Mouse (Mus musculus) CH12.LX (cell line): ENCODE results near the gene Rps6ka1. TPM values are rescaled to one million over a fixed set of nuclear protein-coding genes. Genes with fewer than 3 reads are reported as not detected.

Experiments used
- DNase-seq: peaks from one replicate; pipeline ENCODE4 v3.0.0-alpha.2; 2013; ENCODE audit errors: extremely low read depth
- H3K27ac ChIP-seq: 2 replicates; pipeline ENCODE4 v1.5.1; 2012; ENCODE audit warnings: low read depth, mild to moderate bottlenecking, control low read depth, moderate library complexity; ENCODE audit not compliant: insufficient read depth
- H3K27me3 ChIP-seq: replicated peaks from 2 replicates; pipeline ENCODE3; 2012; ENCODE audit warnings: inconsistent platforms
- H3K36me3 ChIP-seq, 2 experiments: replicated peaks in 1 of 2; 2 replicates each; pipeline versions ENCODE3 to v1.6.1; 2012; ENCODE audit warnings: inconsistent platforms in 1 of 2, low read length in 1 of 2, mild to moderate bottlenecking in 1 of 2, mixed read lengths in 1 of 2, moderate library complexity in 1 of 2; ENCODE audit not compliant: control insufficient read depth in 1 of 2, insufficient read depth in 1 of 2
- H3K4me1 ChIP-seq, 2 experiments: 2 replicates each; pipeline ENCODE4 v1.6.1; 2012; ENCODE audit warnings: inconsistent platforms in 1 of 2, moderate library complexity in 1 of 2; ENCODE audit not compliant: insufficient read depth in 2 of 2, control insufficient read depth in 1 of 2
- H3K4me2 ChIP-seq: 2 replicates; pipeline ENCODE4 v1.6.1; 2012; ENCODE audit warnings: low read depth, mild to moderate bottlenecking, control low read depth; ENCODE audit not compliant: poor library complexity, insufficient read depth, severe bottlenecking
- H3K4me3 ChIP-seq, 3 experiments: fragments of 150-350 bp in 1 of 3; sonication (generic) in 1 of 3; replicated peaks in 1 of 3; 2 replicates each; pipeline versions ENCODE3 to v1.5.1; 2011 to 2012; ENCODE audit warnings: low read depth in 2 of 3, low read length in 2 of 3, mild to moderate bottlenecking in 2 of 3, moderate library complexity in 2 of 3, control low read depth in 1 of 3, improper control_type of control experiment in 1 of 3, inconsistent platforms in 1 of 3, mixed read lengths in 1 of 3; ENCODE audit not compliant: poor library complexity in 1 of 3
- H3K79me2 ChIP-seq: replicated peaks from 2 replicates; pipeline ENCODE4 v1.6.1; 2012; ENCODE audit warnings: mild to moderate bottlenecking, moderate library complexity; ENCODE audit not compliant: control insufficient read depth, poor library complexity, insufficient read depth, severe bottlenecking; ENCODE audit errors: extremely low read depth
- H3K9ac ChIP-seq: 2 replicates; pipeline ENCODE4 v1.6.1; 2012; ENCODE audit warnings: low read depth, mild to moderate bottlenecking, control low read depth, moderate library complexity; ENCODE audit not compliant: insufficient read depth
- H3K9me3 ChIP-seq: replicated peaks from 2 replicates; pipeline ENCODE3; 2012; ENCODE audit warnings: low read length, inconsistent platforms, mixed read lengths
- BHLHE40 ChIP-seq: IDR thresholded peaks from 2 replicates; pipeline ENCODE4 v1.6.1; 2011; ENCODE audit warnings: mild to moderate bottlenecking, low read depth, low read length, improper control_type of control experiment
- CHD1 ChIP-seq: IDR thresholded peaks from 2 replicates; pipeline ENCODE4 v1.6.1; 2012; ENCODE audit warnings: low read depth, low read length, improper control_type of control experiment, inconsistent platforms
- CHD2 ChIP-seq: IDR thresholded peaks from 2 replicates; pipeline ENCODE4 v1.6.1; 2011; ENCODE audit warnings: low read length, improper control_type of control experiment
- CTCF ChIP-seq, 2 experiments: IDR thresholded peaks in 1 of 2; conservative IDR thresholded peaks in 1 of 2; 2 replicates each; pipeline ENCODE4 v1.5.1; 2011 to 2012; ENCODE audit warnings: low read depth in 2 of 2, low read length in 2 of 2, improper control_type of control experiment in 1 of 2, inconsistent platforms in 1 of 2, mild to moderate bottlenecking in 1 of 2, moderate library complexity in 1 of 2
- E2F4 ChIP-seq: IDR thresholded peaks from 2 replicates; pipeline ENCODE4 v1.6.1; 2011; ENCODE audit warnings: low read depth, low read length, improper control_type of control experiment; ENCODE audit not compliant: insufficient replicate concordance
- ELF1 ChIP-seq: IDR thresholded peaks from 2 replicates; pipeline ENCODE4 v1.6.1; 2014; ENCODE audit warnings: low read depth, mild to moderate bottlenecking, inconsistent platforms, low read length, improper control_type of control experiment
- EP300 ChIP-seq: IDR thresholded peaks from 2 replicates; pipeline ENCODE4 v1.6.1; 2011; ENCODE audit warnings: low read length, improper control_type of control experiment
- GABPA ChIP-seq: IDR thresholded peaks from 2 replicates; pipeline ENCODE4 v1.6.1; 2012; ENCODE audit warnings: low read depth, low read length, improper control_type of control experiment, inconsistent platforms; ENCODE audit not compliant: insufficient replicate concordance
- HCFC1 ChIP-seq: IDR thresholded peaks from 2 replicates; pipeline ENCODE4 v1.6.1; 2012; ENCODE audit warnings: low read depth, mild to moderate bottlenecking, inconsistent platforms, low read length, improper control_type of control experiment
- IRF4 ChIP-seq: IDR thresholded peaks from 2 replicates; pipeline ENCODE4 v1.6.1; 2014; ENCODE audit warnings: low read depth, mild to moderate bottlenecking, inconsistent platforms, low read length, improper control_type of control experiment
- JUN ChIP-seq: IDR thresholded peaks from 2 replicates; pipeline ENCODE4 v1.6.1; 2011; ENCODE audit warnings: low read depth, mild to moderate bottlenecking, low read length, improper control_type of control experiment, moderate library complexity; ENCODE audit not compliant: insufficient read depth
- JUND ChIP-seq: conservative IDR thresholded peaks from 2 replicates; pipeline ENCODE4 v1.6.1; 2011; ENCODE audit warnings: low read depth, low read length, improper control_type of control experiment
- KAT2A ChIP-seq: IDR thresholded peaks from 2 replicates; pipeline ENCODE4 v1.6.1; 2012; ENCODE audit warnings: low read length, improper control_type of control experiment, inconsistent platforms; ENCODE audit not compliant: insufficient replicate concordance
- MAX ChIP-seq: IDR thresholded peaks from 2 replicates; pipeline ENCODE4 v1.6.1; 2011; ENCODE audit warnings: low read length, improper control_type of control experiment
- MAZ ChIP-seq: IDR thresholded peaks from 2 replicates; pipeline ENCODE4 v1.6.1; 2012; ENCODE audit warnings: low read depth, mild to moderate bottlenecking, inconsistent platforms, low read length, improper control_type of control experiment, moderate library complexity
- MEF2A ChIP-seq: IDR thresholded peaks from 2 replicates; pipeline ENCODE4 v1.6.1; 2014; ENCODE audit warnings: low read depth, mild to moderate bottlenecking, inconsistent platforms, low read length, improper control_type of control experiment, borderline replicate concordance
- MYC ChIP-seq: IDR thresholded peaks from 2 replicates; pipeline ENCODE4 v1.6.1; 2011; ENCODE audit warnings: low read depth, mild to moderate bottlenecking, improper control_type of control experiment, low read length
- NELFE ChIP-seq: IDR thresholded peaks from 2 replicates; pipeline ENCODE4 v1.6.1; 2011; ENCODE audit warnings: low read depth, low read length, improper control_type of control experiment
- NRF1 ChIP-seq: IDR thresholded peaks from 2 replicates; pipeline ENCODE4 v1.6.1; 2014; ENCODE audit warnings: low read depth, mild to moderate bottlenecking, inconsistent platforms, low read length, improper control_type of control experiment, moderate library complexity
- PAX5 ChIP-seq: IDR thresholded peaks from 2 replicates; pipeline ENCODE4 v1.6.1; 2012; ENCODE audit warnings: low read length, inconsistent platforms, mixed read lengths
- POLR2A ChIP-seq: IDR thresholded peaks from 2 replicates; pipeline ENCODE4 v1.6.1; 2011; ENCODE audit warnings: low read depth, mild to moderate bottlenecking, improper control_type of control experiment, low read length
- POLR2AphosphoS2 ChIP-seq: IDR thresholded peaks from 2 replicates; pipeline ENCODE4 v1.6.1; 2011; ENCODE audit warnings: low read depth, low read length, improper control_type of control experiment
- RAD21 ChIP-seq: IDR thresholded peaks from 2 replicates; pipeline ENCODE4 v1.6.1; 2011; ENCODE audit warnings: low read depth, mild to moderate bottlenecking, low read length, improper control_type of control experiment, moderate library complexity
- RCOR1 ChIP-seq: conservative IDR thresholded peaks from 2 replicates; pipeline ENCODE4 v1.6.1; 2012; ENCODE audit warnings: low read depth, mild to moderate bottlenecking, inconsistent platforms, low read length, improper control_type of control experiment
- SIN3A ChIP-seq: IDR thresholded peaks from 2 replicates; pipeline ENCODE4 v1.6.1; 2012; ENCODE audit warnings: low read length, improper control_type of control experiment, inconsistent platforms
- SMC3 ChIP-seq: IDR thresholded peaks from 2 replicates; pipeline ENCODE4 v1.6.1; 2011; ENCODE audit warnings: low read depth, low read length, improper control_type of control experiment
- TCF12 ChIP-seq: IDR thresholded peaks from 2 replicates; pipeline ENCODE4 v1.6.1; 2014; ENCODE audit warnings: low read depth, mild to moderate bottlenecking, inconsistent platforms, low read length, improper control_type of control experiment
- UBTF ChIP-seq: IDR thresholded peaks from 2 replicates; pipeline ENCODE4 v1.6.1; 2012; ENCODE audit warnings: low read depth, mild to moderate bottlenecking, inconsistent platforms, low read length, improper control_type of control experiment, moderate library complexity
- USF1 ChIP-seq: IDR thresholded peaks from 2 replicates; pipeline ENCODE4 v1.6.1; 2014; ENCODE audit warnings: low read depth, mild to moderate bottlenecking, inconsistent platforms, low read length, improper control_type of control experiment
- USF2 ChIP-seq: conservative IDR thresholded peaks from 2 replicates; pipeline ENCODE4 v1.6.1; 2011; ENCODE audit warnings: low read depth, low read length, improper control_type of control experiment
- ZC3H11A ChIP-seq: IDR thresholded peaks from 2 replicates; pipeline ENCODE4 v1.6.1; 2012; ENCODE audit warnings: low read depth, mild to moderate bottlenecking, inconsistent platforms, low read length, improper control_type of control experiment
- ZKSCAN1 ChIP-seq: IDR thresholded peaks from 2 replicates; pipeline ENCODE4 v1.6.1; 2012; ENCODE audit warnings: low read depth, inconsistent platforms, low read length, improper control_type of control experiment, borderline replicate concordance
- ZNF384 ChIP-seq: IDR thresholded peaks from 2 replicates; pipeline ENCODE4 v1.6.1; 2012; ENCODE audit warnings: low read depth, low read length, improper control_type of control experiment, inconsistent platforms
- dilution Hi-C: fragments of 300-500 bp; cut with MboI; formaldehyde crosslinking; loops from 2 replicates; pipeline ENCODE4 v1.14.3; 2020; ENCODE audit warnings: low sequenced_read_pairs; ENCODE audit not compliant: extremely low pct_unique_long_range_greater_than_20kb, extremely low pct_ligation_motif_present
- in situ Hi-C: fragments of 300-500 bp; cut with MboI; formaldehyde crosslinking; loops from 3 replicates; pipeline ENCODE4 v1.14.3; 2019; ENCODE audit warnings: low sequenced_read_pairs, low pct_ligation_motif_present, low pct_unique_long_range_greater_than_20kb, mixed read lengths
- polyA plus RNA-seq: library from polyadenylated mRNA; unstranded; fragments of >175 nt; gene quantifications from 2 replicates; pipeline ENCODE4 v1.2.1, GENCODE M21; 2012; ENCODE audit warnings: low read depth; ENCODE audit not compliant: insufficient read length
- total RNA-seq, 2 experiments: library from RNA; depleted of rRNA; stranded (reverse); fragments of 300-350 nt in 1 of 2; fragments of >200 nt in 1 of 2; gene quantifications; 2 replicates each; pipeline ENCODE4 v1.2.3; 2012 to 2014

Gene Rps6ka1
- total and polyA plus RNA-seq, 3 experiments = 72.5 to 130 (median 123) TPM

DNA sequence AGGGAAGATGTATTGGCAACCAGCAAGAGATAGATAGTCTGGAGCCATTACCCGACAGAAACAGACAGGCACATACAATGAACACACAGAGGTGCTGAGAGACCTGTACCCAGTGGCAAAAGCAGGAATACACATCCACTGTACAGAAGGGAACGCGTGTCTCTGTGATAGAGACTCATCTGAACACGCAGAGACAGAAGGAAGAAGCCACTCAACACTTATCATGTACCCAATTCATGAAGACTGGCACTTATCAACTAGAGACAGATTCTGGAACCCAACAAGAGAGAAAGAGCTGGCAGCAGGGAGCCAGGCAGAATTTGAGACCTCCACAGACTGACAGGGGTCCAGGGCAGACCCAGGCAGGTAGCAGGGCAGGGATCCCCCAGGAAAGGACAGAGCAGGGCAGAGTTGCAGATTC, 14.2 kb downstream of the Rps6ka1 start:
- dilution Hi-C loops (no loop called here), in situ Hi-C loops (no loop called here)
- Histone ChIP-seq H3K36me3 (peaks cover 24 to 60% of the 10 kb centered on the region in 2 experiments), H3K27me3 (no peaks in the 10 kb centered on the region), H3K4me1 (peaks cover 27 to 68% of the 10 kb centered on the region in 2 experiments), H3K27ac (peak overlapping the region; percentile 8; the same call in 1 of the 2 replicates), H3K9me3 (no peaks in the 10 kb centered on the region), H3K79me2 (peaks cover 23% of the 10 kb centered on the region), H3K4me2 (peak overlapping the region; percentile 59), H3K9ac (peak overlapping the region; percentile 22), H3K4me3 (peak overlapping the region; percentile 12 to 85 (median 49))
- no peak for TF ChIP-seq E2F4
- TF ChIP-seq ZKSCAN1 = no peak
- no peak for TF ChIP-seq KAT2A
- no peak for TF ChIP-seq IRF4
- no peak for TF ChIP-seq CHD1
- DNase-seq = no peak

DNA sequence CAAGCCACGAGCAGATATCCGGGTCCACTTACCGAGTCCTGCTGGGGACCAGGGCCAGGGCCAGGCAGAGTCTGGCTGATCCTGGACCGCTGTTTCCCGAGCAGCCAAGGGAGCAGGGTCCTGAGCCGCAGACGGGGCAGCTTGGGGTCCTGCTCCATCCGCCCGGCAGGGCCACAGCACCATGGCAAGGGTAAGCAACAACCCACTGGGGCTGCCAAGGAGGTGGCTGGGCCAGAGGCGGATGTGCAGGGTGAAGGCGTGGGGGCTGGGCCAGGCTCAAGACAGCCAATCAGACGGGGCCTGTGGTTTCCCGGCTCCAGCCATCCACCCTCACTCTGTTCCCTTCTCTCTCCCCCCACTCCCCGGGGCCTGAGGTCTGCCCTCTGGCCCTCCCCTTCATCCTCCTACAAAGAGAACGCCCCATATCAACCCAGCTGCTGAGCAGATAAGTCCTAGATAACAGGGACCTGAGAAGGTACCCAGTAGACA, 14.7 kb downstream of the Rps6ka1 start:
- no peaks in the 10 kb centered on the region for H3K27me3 ChIP-seq
- H3K36me3 ChIP-seq = peaks cover 30 to 60% of the 10 kb centered on the region in 2 experiments
- H3K79me2 ChIP-seq = peaks cover 23% of the 10 kb centered on the region
- peak overlapping the region; percentile 59 for H3K4me2 ChIP-seq
- peaks cover 26 to 63% of the 10 kb centered on the region in 2 experiments for H3K4me1 ChIP-seq
- H3K27ac ChIP-seq = peak overlapping the region; percentile 73
- dilution Hi-C loops = no loop called here
- in situ Hi-C loops = no loop called here
- peak overlapping the region; percentile 88 for H3K9ac ChIP-seq
- H3K4me3 ChIP-seq = peak overlapping the region; percentile 83 to 95 (median 85)
- no peaks in the 10 kb centered on the region for H3K9me3 ChIP-seq
- DNase-seq = peak; percentile 92
- TF ChIP-seq POLR2AphosphoS2 = peak; percentile 41; the same call in 1 of the 2 replicates
- TF ChIP-seq USF2 = no peak
- no peak for TF ChIP-seq ZKSCAN1
- TF ChIP-seq POLR2A = peak; percentile 84
- TF ChIP-seq UBTF = no peak
- peak; percentile 20; the same call in 1 of the 2 replicates for TF ChIP-seq IRF4
- TF ChIP-seq JUND = no peak
- TF ChIP-seq ELF1 = peak; percentile 64; the same call in 1 of the 2 replicates
- no peak for TF ChIP-seq E2F4
- TF ChIP-seq CHD2 = peak; percentile 57; the same call in 1 of the 2 replicates
- peak; percentile 21; the same call in 1 of the 2 replicates for TF ChIP-seq MAZ
- no peak for TF ChIP-seq PAX5
- TF ChIP-seq NELFE = peak; percentile 59; the same call in 1 of the 2 replicates
- no peak for TF ChIP-seq GABPA
- no peak for TF ChIP-seq RCOR1
- no peak for TF ChIP-seq USF1
- TF ChIP-seq MEF2A = no peak
- no peak for TF ChIP-seq SMC3
- TF ChIP-seq HCFC1 = peak; percentile 39
- no peak for TF ChIP-seq EP300
- TF ChIP-seq RAD21 = no peak
- no peak for TF ChIP-seq JUN
- TF ChIP-seq BHLHE40 = no peak
- no peak for TF ChIP-seq ZNF384
- peak; percentile 13; the same call in 1 of the 2 replicates for TF ChIP-seq NRF1
- no peak for TF ChIP-seq ZC3H11A
- TF ChIP-seq SIN3A = peak; percentile 66
- peak; percentile 55; the same call in 1 of the 2 replicates for TF ChIP-seq TCF12
- no peak for TF ChIP-seq MAX
- no peak for TF ChIP-seq CTCF (conservative IDR thresholded peaks at IDR 0.05 in 1 of 2, IDR thresholded peaks at IDR 0.05 in 1 of 2; ENCODE audit: low read depth in 2 of 2, low read length in 2 of 2)
- TF ChIP-seq MYC = no peak
